Mouse (Mus musculus) monocyte, adult 2 months (primary cell): ENCODE measurements around the gene Gpsm1.

Source experiments
- DNase-seq, 2 experiments: peaks; one replicate each; pipeline ENCODE4 v3.0.0; 2022; ENCODE audit warnings: low spot score in 2 of 2, low read depth in 1 of 2

Gpsm1 gene

DNA sequence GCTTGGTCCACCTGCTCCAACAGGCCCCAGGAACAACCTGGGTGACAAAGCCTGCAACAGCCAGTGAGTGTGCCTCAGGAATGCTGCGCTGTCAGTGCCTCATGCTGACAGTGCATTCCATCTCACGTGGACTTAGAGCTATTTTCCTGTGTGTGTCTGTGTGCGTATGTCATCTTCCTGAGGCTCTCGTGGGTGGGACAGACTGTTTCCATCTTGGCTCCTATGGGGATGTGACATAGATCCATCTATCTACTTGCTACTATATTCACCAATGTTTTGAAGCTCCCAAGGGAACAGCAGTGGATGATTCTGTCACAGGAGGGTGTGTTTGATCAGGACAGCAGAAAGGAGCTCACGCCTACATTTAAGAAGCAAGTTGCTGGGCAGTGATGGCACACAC, 3.4 kb upstream of the Gpsm1 start:
- no peak for DNase-seq

DNA sequence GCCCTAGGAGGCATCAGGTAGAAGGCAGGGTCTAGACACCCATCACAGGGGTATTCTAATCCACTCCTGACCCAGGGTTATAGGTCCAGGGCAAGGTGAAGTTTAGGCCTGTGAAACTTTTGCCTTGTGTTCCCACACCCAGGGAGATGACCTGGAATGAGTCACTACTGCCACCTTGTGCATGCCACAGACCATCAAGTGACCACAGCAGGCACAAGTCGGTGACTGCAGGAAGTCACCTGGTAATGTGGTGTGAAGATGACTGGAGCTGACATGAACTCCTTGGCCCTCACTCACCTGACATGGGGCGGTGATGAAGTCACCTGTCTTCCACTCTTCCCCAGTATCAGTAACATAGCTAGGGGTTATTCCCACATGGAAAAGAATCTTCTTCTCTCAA, 2.5 kb upstream of the Gpsm1 start:
- no peak for DNase-seq

DNA sequence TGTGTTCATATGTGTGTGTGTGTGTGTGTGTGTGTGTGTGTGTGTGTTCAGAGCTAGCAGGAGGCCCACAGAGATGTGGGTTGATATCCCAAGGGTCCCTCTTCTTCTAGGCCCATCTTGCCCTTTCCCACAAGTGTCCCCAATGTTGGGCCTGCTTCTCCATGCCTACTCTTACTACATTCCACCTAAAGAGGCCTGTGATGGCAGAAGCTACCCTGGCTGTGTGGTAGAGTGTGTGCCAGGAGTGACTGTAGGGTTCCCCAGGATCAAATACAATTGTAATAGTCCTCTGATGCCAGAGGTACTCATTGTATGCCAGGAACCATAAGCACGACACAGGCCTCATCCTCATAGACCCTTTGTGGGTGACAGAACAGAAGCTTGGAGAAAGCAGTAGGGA, 1.9 kb upstream of the Gpsm1 start:
- no peak for DNase-seq

DNA sequence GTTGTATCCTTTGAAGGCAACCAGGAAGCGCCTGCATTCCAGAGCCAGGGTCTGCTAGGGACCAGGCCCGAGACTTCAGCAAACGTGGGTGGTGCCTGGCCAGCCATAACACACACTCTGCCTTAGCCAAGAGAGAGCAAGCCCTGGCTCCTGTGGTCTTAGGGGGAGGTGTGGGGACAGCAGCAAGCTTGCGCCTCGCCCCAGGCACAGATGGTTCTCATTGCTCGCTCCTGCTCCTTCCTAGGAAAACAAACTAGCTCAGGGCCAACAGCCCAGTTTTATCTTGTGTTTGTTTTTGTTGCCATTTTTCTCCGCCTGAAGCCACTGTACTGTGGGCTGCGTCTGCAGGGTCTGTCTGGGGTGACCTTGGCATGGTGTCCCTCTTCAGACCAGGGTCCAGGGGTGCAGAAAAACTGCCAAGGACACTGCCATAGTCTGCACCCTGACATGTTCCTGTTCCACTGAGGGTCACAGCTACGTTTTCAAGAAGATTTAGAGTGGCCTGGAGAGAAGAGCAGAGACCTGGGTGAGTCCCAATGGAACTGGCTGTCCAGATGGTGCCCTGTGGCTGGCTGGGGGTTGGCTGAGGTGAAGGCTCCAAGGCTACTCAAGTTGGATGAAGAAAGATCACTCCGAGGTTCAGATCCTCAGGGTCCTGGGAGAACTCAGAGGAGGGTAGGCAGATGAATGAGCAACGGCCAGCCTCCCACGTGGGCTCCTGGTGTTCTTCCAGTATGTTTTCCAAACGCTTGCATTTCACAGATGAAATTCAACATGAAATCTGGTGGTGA, 839 bp upstream of the Gpsm1 start:
- DNase-seq, result no peak

DNA sequence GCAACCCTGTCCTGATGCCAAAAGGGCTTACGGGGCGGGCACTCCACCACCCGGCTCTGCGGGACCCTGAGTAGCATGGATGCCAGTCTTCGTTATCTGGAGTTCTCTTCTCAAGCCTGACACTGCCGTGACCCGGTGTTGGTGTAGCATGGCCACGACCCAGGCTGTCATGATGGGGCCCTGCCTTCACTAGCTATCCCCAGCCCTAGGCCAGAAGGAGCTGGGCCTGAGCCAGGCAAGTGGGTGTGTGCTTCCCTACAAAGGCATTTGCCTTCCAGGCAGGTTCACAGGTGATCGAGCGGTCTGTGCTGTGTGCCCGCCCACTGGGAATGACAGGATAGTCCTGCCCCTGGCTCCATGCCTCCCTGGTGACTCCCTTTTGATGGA, 603 bp downstream of the Gpsm1 start:
- no peak for DNase-seq

DNA sequence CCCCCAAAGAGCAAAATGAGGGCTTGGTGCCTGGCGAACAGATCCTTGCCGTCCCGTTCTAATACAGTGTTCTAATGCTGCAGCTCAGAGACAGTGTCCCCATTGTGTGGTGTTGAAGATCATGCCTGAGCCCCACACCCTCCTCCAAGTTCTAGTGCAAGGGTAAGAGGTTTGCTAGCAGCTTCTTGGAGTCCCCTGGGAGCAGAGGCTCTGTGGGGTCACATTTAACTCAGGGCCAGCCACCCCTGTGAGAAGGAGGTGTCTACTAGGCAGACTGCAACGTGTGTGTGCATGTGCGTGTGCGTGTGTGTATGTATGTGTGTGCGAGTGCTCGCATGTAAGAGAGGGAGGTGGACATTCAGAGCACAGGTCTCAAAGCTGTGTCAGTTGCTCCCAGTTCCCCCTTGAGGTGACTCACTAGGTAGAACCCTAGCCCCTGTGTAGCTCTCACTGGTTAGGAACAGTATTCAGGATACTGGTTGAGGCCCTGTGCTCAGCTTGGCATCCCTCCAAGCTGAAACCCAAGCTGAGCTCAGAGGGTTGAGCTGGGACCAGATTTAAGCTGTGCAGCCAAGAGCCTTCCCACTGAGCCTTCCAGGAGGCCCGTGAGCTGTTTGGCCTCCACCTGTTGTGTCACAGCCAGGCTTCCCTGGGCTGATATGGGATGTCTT, 1.4 kb downstream of the Gpsm1 start:
- DNase-seq, result no peak

DNA sequence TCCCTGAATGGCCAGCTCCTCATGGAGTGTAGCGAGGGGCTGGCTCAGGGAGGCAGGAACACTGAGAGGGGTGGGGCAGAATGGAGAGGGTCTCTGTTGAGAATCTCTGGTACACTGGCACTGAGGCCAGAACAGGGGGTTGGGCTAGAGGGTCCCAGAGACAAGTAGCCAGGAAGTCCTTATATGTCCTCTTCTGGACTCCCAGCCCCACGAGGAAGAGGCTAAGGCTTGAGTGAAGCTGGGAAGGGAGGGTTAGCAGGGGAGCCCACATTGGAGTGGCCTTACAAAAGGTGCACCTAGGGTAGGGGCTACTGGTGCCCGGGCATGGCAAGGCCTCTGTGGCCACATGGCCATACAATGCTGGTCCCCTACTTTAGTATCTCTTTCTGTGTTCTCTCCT, 2.1 kb downstream of the Gpsm1 start:
- DNase-seq, result no peak

DNA sequence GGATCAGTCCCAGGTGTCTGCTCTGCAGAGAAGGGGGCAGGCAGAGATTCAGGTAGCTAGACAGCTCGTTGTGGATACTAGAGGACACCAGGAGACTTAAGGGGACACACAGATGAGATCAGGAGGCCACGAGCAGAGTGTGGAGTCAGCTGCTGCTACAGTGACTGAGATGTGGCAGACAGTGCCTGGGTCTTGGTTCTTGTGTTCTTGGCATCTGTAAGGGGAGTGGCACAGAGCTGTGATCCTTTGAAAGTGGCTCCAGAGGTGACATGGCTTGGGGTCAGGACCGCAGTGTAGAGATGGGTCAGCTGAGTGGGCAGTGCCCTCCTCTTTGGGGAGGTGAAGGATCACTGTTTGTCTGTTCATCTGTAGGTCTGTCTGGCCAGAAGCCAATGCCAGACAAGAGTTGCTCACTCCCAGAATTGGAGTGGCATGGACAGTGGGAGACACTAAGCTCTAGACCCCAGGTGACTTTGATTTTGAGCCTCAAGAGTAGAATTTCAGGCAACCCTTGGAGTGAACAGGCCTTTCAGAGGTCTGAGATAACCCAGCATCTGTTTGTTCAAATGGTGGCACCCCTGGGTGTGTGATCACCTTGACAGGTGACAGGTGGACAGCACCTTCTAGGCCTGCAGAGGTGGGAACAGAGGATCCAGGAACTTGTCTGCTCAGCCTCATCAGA, 2.8 kb downstream of the Gpsm1 start:
- DNase-seq, result no peak

DNA sequence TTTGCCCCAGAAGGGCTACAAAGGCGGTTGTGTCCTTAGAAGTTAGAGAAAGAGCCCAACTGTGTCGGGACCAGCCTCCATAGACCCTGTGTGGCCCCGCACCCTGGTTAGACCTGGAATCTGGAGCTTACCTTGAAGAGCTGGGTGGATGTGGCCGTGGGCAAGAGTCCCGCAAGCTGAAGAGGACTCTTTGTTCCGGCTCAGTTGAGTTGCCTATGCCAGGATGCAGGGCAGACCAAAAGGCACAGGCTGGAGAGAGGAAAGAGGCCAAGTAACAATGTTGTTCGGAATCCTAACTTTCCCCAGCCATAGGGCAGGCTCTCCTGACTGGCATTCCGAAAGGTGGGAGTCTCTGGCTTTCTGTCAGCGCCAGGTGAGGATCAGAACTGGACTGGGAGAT, 3.8 kb downstream of the Gpsm1 start:
- DNase-seq, result no peak

DNA sequence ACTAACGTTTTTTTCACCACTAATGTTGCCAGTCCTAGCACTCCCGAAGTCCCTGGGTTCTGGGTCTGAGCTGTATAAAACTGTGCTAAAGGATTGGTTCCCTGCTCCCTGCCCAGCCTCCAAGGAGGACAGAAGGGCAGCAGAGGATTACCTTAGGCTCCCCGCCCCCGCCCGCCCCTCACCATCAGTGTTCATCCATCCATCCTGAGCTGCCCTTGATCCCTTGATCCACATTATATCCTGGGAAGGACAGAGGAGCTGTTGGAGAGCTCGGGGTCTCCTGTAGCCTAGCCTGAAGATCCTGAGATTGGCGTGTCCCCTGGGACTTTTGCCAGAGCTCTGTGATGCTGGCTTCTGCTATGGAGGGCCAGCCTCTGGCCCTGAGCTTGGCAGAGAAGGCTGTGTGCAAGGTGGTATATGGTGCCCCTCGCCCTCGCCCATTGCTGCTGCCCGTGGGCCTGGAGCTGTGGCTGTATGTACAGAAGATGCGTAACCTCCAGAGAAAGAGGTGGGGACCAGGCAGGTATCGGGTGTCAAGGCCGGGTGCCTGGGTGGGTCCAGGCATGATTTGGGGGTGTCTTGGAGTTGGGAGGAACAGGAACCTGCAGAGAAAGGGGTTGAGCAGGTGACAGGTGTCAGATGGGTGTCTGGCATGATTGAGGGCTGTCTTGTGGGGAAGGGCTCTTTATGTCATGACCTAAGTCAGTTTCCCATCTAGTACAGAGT, 4.4 kb downstream of the Gpsm1 start:
- DNase-seq, result no peak

DNA sequence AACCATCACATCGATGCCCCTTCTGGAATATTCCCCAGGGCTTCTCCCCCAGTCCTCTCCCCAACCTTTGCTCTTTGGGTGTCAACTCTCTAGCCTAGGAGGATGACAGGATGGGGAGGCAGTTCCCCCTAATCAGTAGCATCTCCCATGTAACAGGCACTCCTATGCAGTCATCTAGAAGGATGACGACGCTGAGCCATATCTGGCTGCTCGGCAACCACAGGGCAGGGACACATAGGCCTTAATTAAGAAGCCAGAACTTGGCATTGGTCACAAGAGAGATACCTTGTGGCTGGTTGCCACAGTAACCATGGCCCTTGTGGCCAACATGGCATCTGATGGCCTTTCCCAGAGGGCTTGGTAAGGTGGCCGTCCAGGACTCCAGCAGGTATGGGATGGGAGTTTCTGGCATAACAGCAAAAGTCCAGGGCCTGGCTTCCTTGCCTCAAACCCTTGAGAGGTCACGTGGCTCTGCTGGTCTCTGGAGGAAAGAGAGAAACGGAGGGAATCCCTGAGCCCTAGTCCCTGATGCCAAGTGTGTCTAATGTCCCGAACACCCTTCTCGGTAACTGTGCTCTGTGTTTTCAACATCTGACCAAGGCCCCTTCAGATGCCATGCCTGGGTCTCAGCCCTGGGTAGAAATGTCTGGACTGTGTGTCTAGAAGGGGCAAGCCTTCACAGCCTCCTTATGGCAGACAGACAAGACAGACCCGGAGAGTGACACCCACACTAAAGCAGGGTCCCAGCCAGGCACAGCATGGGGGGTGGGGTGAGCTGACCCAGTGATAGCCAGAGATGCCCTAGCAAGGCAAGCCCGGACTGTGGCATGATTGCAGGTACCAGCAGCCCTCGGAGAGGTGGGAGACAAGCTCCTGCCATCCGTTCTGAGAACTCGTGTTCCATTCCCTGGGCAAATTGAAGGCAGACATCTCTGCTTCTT, 5.2 kb downstream of the Gpsm1 start:
- DNase-seq, result no peak

DNA sequence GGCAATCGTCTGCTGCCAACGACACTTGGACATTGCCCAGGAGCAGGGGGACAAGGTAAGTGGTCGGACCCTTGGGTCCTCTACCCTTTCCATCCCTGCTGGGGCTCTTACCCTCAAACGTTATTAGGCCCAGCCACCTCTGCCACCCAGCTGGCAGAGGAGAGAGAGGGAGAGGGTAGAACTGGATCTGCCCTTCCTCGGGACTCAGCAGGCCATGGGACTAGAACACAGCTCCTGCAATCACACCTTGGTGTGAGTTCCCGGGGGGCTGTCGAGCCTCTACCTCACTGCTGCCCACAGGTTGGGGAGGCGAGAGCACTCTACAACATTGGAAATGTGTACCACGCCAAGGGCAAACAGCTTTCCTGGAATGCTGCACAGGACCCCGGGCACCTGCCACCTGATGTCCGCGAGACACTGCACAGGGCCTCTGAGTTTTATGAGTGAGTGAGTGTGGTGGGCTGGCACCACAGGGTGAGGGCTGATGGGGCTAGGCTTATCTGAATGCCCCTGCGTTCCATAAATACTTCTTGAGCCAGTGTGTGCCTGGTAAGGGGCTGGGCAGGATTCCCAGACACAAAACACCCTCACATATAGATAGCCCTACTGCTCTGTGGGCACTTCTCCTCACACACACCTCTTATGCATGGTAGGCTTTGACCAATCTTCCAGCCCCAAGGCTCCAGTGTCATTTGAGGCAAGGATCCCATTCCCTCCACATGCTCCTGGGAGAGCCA, 8.4 kb downstream of the Gpsm1 start:
- DNase-seq, result no peak

DNA sequence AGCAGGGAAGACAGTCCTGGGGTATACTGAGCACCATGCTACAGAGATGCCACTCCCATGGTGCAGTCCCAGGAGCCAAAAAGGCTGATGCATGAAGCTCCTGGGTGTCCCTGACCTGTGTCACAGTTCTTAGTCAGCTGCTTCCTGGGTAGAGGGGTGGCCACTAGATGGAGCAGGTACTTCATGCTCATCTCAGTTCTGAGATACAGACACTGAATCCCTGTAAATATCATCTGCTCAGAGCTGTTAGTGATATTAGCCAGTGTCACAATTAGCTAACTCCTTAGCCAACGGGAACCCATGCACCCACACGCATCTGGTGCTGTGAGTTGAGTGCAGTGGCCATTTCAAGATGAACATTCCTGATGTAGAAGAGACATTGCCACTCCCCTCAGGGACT, 9.6 kb downstream of the Gpsm1 start:
- DNase-seq, result no peak

DNA sequence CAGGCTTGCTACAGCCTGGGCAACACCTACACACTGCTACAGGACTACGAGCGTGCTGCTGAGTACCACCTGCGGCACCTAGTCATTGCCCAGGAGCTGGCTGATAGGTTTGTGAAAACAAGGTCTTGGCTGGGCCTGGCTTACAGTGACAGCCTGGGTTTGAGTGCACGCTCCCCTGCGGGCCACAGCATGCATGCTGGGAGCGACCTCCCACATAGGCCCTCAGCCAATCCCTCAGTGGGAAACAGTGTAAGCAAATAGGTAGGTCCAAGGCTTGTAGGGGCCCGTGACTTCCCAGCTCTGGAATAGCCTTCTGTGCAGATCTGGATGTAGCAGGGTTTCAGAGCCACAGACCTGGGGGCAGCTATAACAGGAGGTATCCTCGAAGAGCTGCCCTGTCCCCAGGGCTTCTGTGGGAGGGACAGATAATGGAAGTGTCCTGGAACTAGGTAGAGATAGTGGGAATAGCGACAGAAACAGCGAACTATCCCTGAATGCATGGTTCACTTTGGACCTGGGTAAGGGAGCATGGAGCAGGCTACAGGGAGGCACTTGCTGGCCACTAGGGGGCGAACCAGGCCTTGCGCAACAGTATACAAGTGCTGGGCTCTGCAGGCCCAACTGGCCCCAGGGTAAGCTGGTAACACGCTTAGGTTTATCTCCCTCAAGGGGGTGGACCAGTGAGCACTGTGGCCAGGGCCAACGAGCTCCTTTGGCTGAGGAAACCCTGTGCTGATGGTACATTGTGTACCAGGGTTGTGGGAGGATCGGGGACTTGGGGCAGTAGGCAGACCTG, 10.3 kb downstream of the Gpsm1 start:
- peak in 1 of 2 experiments; percentile 44 for DNase-seq

DNA sequence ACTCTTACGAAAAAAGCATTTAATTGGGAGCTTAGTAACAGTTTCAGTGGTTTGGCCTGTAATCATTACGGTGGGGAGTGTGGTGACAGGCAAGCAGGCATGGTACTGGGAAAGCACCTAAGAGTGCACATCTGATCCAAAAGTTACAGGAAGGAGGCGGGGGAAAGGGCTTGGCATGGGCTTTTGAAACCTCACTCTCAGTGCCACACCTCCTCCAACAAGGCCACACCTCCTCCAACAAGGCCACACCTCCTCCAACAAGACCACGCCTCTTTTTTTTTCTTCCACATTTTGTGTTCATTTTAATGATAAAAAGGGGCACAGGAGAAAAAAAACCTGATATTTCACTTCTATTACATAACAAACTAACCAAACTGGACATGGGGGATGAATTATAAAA, 12.5 kb downstream of the Gpsm1 start:
- DNase-seq, result no peak

DNA sequence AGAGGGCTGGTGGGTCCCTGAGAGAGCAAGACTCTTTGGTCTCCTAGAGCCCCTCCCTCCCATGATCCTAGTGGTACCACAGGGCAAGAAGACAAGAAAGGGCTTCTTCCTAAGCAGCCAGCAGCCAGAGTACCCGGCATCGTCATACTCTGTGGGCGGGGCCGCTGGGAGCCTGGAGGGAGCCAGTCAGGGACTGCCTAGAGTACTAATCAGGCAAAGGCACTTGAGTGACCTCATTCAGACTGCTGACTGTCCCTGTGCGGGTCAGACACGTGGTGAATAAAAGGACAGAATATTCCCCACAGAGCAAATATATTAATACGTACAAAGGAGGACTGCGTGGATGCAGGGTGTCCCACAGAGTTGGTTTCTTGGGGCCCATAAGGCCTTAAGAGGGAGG, 14.1 kb downstream of the Gpsm1 start:
- DNase-seq, result no peak

DNA sequence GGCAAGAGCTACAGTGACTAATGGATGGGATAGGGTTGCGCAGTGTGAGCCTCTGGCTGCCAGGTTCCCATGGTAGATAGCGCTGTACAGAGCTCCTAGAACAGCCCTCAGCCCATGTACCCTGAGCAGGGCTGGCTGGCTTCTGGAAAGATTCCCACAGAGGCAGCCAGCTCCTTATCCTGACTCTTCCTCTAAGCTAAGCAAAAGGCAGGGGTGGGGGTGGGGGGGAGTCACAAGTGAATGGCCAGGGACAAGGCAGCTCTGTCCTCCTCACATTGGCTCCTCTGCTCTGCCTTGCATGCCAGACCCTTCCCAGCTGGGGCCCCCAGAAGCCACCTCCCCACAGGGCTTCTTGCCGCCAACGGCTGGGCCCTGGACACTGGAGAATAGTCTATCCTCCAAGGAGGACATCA, 14.7 kb downstream of the Gpsm1 start:
- no peak for DNase-seq

DNA sequence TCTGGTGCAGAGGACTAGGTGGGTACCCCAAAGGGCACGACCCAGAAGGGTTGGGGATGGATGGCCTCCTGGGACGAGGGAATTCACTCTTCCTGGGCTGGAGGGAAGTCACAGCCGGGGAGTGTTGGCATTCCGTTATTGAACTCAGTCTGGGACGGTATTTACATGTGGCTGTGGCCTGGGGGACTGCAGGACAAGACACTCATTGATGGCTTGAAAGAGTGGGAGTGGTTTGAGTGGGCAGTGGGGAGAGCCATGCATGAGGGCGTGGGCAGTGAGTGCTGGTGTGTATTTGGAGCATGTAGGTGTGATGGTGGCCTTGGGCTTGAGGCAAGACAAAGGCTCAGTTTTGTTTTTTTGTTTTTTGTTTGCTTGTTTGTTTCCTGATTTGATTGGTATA, 15.4 kb downstream of the Gpsm1 start:
- DNase-seq, result no peak
